Mouse (Mus musculus) left cerebral cortex, postnatal 25 days (tissue): ENCODE results near the gene Stn1. TPM values are rescaled to one million over a fixed set of nuclear protein-coding genes. Genes with fewer than 3 reads are reported as not detected.

Source experiments
- DNase-seq, 2 experiments: peaks; one replicate each; pipeline ENCODE4 v3.0.0; 2022; ENCODE audit warnings: low spot score in 2 of 2, mixed read lengths in 1 of 2
- intact Hi-C: fragments of 180-260 bp; cut with DNase I; formaldehyde crosslinking; loops from one replicate; pipeline ENCODE4 v1.15.1; 2025
- total RNA-seq, 2 experiments: library from RNA; stranded (reverse); gene quantifications; 2 replicates each; pipeline ENCODE4 v1.2.3; 2021

The Stn1 gene
- total RNA-seq, 2 experiments from 2014 or later, result 29.4 to 31.9 TPM

DNA sequence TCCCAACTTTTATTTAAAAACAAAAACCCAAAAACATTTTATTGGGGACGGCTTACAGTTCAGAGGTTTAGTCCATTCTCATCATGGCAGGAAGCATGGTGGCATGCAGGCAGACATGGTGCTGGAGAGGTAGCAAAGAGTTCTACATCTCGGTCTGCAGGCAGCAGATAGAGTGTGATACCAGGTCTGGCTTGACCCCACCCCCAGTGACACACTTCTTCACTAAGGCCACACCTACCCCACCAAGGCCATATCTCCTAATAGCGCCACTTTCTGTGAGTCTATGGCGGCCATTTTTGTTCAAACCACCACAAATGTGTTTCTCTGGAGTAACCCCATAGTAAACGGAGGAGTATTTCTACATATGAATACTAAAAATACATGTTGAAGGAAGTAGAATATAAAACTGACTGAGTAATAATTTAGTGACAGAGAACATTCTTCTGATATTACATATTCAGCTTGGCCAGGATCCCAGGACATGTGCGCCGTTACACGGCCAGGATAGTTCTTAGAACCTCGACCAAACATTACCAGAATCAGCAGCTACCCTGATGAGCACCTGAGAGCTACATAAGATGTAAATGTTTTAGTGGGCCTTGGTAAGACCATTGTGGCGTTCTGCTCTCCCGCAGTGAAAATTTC is 11.2 kb upstream of the Stn1 start:
- DNase-seq, result no peak
- intact Hi-C loops, result no loop called here

DNA sequence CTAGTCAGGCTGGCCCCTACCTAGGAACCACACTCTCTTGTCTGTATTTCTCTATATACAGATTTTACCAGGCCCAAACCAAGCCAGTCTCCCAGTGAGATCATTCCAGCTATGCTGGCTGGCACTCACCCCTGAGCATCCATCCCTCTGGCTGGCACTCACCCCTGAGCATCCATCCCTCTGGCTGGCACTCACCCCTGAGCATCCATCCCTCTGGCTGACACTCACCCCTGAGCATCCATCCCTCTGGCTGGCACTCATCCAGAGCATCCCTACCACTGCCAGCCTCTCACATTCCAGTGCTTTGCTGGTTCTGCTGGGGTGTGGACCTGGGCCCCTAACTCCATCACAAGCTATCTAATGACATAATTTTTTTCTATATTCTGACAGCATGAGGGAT is 8.2 kb upstream of the Stn1 start:
- intact Hi-C loops, result no loop called here
- DNase-seq, result no peak

- DNase-seq, result no peak
- intact Hi-C loops, result no loop called here
Observed at GRCm38 (mm10) chr19:47545055-47545454, 7.7 kb upstream of the Stn1 start.

DNA sequence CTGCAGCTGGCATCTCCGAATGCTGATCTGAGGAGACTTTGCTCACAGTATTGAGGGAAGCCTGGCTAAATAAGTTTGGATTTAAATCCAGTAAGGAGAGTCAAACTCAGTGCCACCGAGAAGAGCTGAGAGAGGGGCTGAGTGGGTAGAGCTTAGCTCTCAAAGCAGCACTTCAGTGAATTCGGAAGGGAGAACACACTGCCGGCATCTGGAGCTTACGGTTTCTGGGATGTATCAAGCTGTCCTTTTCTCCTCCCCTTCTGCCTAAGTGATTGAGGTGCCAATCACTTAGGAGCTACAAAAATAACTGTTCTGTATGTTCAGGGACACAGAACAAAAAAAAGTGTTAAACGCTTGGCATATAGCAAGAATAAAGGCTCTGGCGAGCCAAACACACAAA is 5.1 kb upstream of the Stn1 start:
- intact Hi-C loops, result no loop called here
- DNase-seq, result peak in 1 of 2 experiments; percentile 64

DNA sequence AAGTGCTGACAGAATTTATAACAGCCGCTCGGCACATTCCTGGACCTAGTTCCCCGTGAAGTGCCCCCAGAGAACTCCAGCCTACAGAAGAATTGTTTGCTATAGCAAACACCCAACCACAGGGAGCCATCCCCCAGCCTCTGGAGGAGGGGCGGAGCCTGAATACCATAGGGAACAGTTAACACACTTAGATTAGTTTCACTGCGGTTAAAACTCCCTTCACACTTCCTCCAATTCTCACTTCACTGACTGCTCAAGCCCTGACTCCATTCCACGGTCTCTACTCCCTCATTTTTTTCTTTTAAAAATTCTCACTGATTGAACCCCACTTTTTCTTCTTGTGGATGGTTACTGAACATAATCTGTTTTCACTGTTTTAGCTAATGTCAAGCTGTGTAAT is 1.5 kb upstream of the Stn1 start:
- DNase-seq, result no peak
- intact Hi-C loops, result no loop called here

- DNase-seq, result no peak
- intact Hi-C loops, result loop anchor here (2.0 kb wide), 1 partner anchor 41 kb away; the partner anchor contains the start of gene Slk
Observed at GRCm38 (mm10) chr19:47537879-47538278, 572 bp upstream of the Stn1 start.

GRCm38 (mm10) chr19:47536521-47537299 is 597 bp downstream of the Stn1 start:
- intact Hi-C loops, result loop anchor here (2.0 kb wide), 1 partner anchor 42 kb away; the partner anchor contains the start of gene Slk
- peak; percentile 96 to 98 for DNase-seq

- intact Hi-C loops, result no loop called here
- DNase-seq, result peak; percentile 48 to 71
Observed at GRCm38 (mm10) chr19:47534131-47534530, 3.2 kb downstream of the Stn1 start.

DNA sequence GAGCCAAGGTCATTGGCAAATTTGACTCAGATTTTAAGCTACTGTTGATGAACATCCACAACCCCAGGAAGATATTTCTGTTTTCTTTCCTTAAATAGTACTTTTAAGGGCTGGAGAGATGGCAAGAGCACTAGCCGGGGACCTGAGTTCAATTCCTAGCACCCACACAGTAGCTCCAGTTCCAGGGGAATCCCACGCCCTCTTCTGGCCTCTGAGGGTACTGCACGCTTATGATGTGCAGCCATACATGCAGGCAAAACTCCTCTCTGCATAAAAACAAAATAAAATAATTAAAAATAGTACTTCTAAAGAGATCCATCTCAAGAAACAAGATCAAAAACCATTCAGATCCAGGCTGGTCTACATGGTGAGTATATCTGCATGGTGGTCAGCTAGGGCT is 4.9 kb downstream of the Stn1 start:
- intact Hi-C loops, result no loop called here

DNA sequence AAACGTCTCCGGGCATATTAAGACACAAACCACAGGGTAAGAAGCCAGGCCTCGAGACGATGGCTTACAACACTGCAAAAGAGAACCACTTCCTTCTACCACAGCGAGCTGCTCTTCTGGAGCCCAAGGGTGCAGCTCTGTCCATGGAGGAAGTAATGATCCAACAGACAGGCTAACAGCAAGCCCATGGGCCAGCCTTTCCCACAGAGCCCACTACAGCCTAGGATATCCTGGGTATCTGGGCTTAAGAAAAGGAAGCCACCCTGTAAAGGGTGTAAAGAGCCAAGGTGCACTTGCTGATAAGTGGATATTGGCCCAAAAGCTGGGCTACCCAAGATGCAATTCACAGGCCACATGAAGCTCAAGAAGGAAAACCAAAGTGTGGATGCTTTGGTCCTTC is 6.0 kb downstream of the Stn1 start:
- intact Hi-C loops, result no loop called here
- DNase-seq, result no peak

More for the DNA sequence above, 4.9 kb downstream of the Stn1 start:
- DNase-seq, result no peak

DNA sequence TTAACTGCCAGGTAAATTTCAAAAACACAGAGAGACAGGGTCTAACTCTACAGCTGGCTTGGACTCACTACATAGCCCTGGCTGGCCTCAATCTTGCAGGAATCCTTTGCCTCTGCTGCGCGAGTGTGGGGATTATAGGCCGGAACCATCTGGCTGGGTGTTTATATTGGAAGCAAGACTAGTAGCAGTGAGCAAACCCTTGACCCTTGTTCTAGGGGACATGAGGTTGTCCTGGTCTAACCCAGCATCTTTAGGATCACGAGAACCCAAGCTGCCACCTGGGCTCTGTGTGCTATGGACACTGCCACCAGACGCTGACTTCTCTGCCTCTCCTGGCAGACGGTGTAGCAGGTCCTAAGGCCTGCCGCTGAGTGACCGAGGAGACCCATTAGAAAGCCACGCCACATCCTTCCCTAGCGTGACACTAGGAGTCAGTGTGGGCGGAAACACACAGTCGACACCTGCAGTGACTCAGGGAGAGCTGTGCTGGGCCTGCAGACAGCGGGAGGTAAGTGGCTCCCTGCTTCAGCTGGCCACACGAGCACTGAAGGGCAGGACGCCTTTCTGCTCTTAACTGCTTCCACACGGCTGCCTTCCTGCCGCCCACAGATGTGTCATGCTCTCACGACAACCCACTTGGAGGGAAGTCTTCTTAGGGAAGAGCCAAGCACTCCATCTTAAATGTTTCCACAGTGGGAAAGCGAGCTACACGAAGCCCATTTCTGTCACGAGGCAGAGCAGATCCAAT is 10.9 kb downstream of the Stn1 start:
- intact Hi-C loops, result no loop called here
- DNase-seq, result peak; percentile 25 to 72

GRCm38 (mm10) chr19:47524905-47525304 is 12.4 kb downstream of the Stn1 start:
- intact Hi-C loops, result no loop called here
- no peak for DNase-seq

- intact Hi-C loops, result no loop called here
- DNase-seq, result no peak
Observed at GRCm38 (mm10) chr19:47521403-47521802, 15.9 kb downstream of the Stn1 start.

- DNase-seq, result no peak
- intact Hi-C loops, result no loop called here
Observed at GRCm38 (mm10) chr19:47519163-47519893, 18.0 kb downstream of the Stn1 start.

- intact Hi-C loops, result no loop called here
Observed at GRCm38 (mm10) chr19:47518475-47519162, 18.7 kb downstream of the Stn1 start.

GRCm38 (mm10) chr19:47517570-47517969 is 19.7 kb downstream of the Stn1 start:
- no peak for DNase-seq
- intact Hi-C loops, result no loop called here

More at GRCm38 (mm10) chr19:47518475-47519162, 18.7 kb downstream of the Stn1 start:
- DNase-seq, result no peak

GRCm38 (mm10) chr19:47516879-47517278 is 20.4 kb downstream of the Stn1 start:
- peak in 1 of 2 experiments; percentile 53 for DNase-seq
- intact Hi-C loops, result no loop called here

DNA sequence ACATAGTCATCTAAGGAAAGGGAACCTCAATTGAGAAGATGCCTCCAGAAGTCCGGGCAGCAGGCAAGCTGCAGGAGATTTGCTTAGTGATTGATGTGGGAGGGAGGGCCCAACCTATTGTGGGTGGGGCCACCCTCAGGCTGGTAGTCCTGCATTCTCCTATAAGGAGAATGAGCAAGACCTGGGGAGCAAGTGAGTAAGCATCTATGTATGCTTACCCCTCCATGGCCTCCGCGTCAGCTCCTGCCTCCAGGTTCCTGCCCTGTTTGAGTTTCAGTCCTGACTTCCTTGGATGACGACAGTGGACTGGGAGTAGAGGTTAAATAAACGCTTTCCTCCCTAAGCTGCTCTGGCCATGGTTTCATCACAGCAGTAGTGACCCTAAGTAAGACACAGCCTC is 22.2 kb downstream of the Stn1 start:
- intact Hi-C loops, result no loop called here
- no peak for DNase-seq

DNA sequence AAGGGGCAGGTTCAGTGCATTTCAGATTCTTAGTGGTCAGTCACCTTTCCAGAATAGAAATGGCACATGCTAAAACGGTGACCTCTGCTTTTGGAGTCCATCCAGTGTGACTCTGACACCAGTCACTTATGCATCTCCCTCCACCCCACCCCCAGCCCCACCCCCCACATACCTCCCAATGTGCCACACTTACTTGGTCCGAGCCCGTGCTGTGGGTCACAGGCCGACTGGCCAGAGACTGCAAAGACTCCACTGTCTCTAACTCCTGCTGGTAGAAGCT is 23.7 kb downstream of the Stn1 start:
- DNase-seq, result no peak
- intact Hi-C loops, result no loop called here
